Mouse (Mus musculus) liver, embryonic 14.5 days (tissue): ENCODE results near the gene Gm4737. TPM values are rescaled to one million over a fixed set of nuclear protein-coding genes. Genes with fewer than 3 reads are reported as not detected.

Experiments used
- ATAC-seq: fragments of 200-750 bp; cut with Nextera tagmentation; 2 replicates; pipeline ENCODE4 v1.8.0; 2017; ENCODE audit warnings: moderate number of reproducible peaks, mild to moderate bottlenecking, moderate library complexity; ENCODE audit not compliant: insufficient read depth
- DNase-seq, 3 experiments: peaks; one replicate each; pipeline ENCODE4 v3.0.0-alpha.2; 2012 to 2013; ENCODE audit warnings: low read depth in 3 of 3, low spot score in 3 of 3
- H3K27ac ChIP-seq: fragments of 300-500 bp; sonication (generic); 2 replicates; pipeline ENCODE4 v1.5.1; 2014; ENCODE audit warnings: moderate library complexity, mild to moderate bottlenecking, control low read depth, inconsistent platforms
- H3K27me3 ChIP-seq: fragments of 300-500 bp; sonication (generic); 2 replicates; pipeline ENCODE4 v1.6.1; 2014; ENCODE audit warnings: mild to moderate bottlenecking, low read length, moderate library complexity; ENCODE audit not compliant: control insufficient read depth, insufficient read depth
- H3K36me3 ChIP-seq: fragments of 300-500 bp; sonication (generic); replicated peaks from 2 replicates; pipeline ENCODE4 v1.6.1; 2014; ENCODE audit warnings: low read depth; ENCODE audit not compliant: control insufficient read depth, insufficient read depth
- H3K4me1 ChIP-seq, 2 experiments: fragments of 200-500 bp in 1 of 2; fragments of 300-500 bp in 1 of 2; sonication (generic) in 1 of 2; replicated peaks; 2 replicates each; pipeline ENCODE4 v1.6.1; 2012 to 2014; ENCODE audit warnings: antibody characterized with exemption in 1 of 2, inconsistent platforms in 1 of 2, low read length in 1 of 2; ENCODE audit not compliant: control insufficient read depth in 2 of 2, insufficient read depth in 2 of 2
- H3K4me2 ChIP-seq: fragments of 300-500 bp; sonication (generic); 2 replicates; pipeline ENCODE4 v1.6.1; 2014; ENCODE audit warnings: low read depth, mild to moderate bottlenecking, control low read depth, moderate library complexity
- H3K4me3 ChIP-seq, 2 experiments: fragments of 200-500 bp in 1 of 2; fragments of 300-500 bp in 1 of 2; sonication (generic) in 1 of 2; 2 replicates each; pipeline ENCODE4 v1.5.1; 2012 to 2014; ENCODE audit warnings: low read depth in 2 of 2, low read length in 2 of 2, mild to moderate bottlenecking in 2 of 2, control low read depth in 1 of 2, inconsistent platforms in 1 of 2, moderate library complexity in 1 of 2; ENCODE audit not compliant: insufficient read depth in 1 of 2
- H3K9ac ChIP-seq: fragments of 300-500 bp; sonication (generic); replicated peaks from 2 replicates; pipeline ENCODE4 v1.6.1; 2014; ENCODE audit warnings: mild to moderate bottlenecking, control low read depth, moderate library complexity
- H3K9me3 ChIP-seq: fragments of 300-500 bp; sonication (generic); 2 replicates; pipeline ENCODE4 v1.6.1; 2016; ENCODE audit warnings: low read length, mixed read lengths; ENCODE audit not compliant: control insufficient read depth
- CTCF ChIP-seq: IDR thresholded peaks from 2 replicates; pipeline ENCODE4 v1.5.1; 2016; ENCODE audit warnings: antibody characterized with exemption, low read depth, control low read depth
- EP300 ChIP-seq: IDR thresholded peaks from 2 replicates; pipeline ENCODE4 v1.6.1; 2016; ENCODE audit warnings: antibody characterized with exemption, low read depth
- WGBS: fragments of 180-500 bp; shearing (Covaris S2); extraction: QIAGEN DNeasy Blood & Tissue Kit; methylation state at CpG from one replicate; pipeline ENCODE4 v1.1.7; 2014; ENCODE audit not compliant: insufficient replicate concordance; 5-methylcytosine and 5-hydroxymethylcytosine counted together
- polyA plus RNA-seq, 2 experiments: library from polyadenylated mRNA; depleted of rRNA in 1 of 2; stranded (reverse) in 1 of 2; unstranded in 1 of 2; fragments of >200 nt; fragmentation: Nextera tagmentation in 1 of 2; extraction: Ambion mirVana in 1 of 2; gene quantifications; 2 replicates each; pipeline versions ENCODE4 v1.2.1 to v1.2.3; 2012 to 2014

Gene Gm4737
- polyA plus RNA-seq, 2 experiments: 2.6 to 5.5 TPM

- Histone ChIP-seq H3K4me2 (no peak overlapping the region), H3K27ac (no peak overlapping the region)
- WGBS: 32% methylated on average over 8 of the region's 8 CpGs
Observed at GRCm38 (mm10) chr16:46109536-46109935, 45.3 kb downstream of the Gm4737 start.

GRCm38 (mm10) chr16:46107431-46107830 lies 47.4 kb downstream of the Gm4737 start:
- Histone ChIP-seq H3K9ac (no peak overlapping the region), H3K36me3 (no peaks in the 10 kb centered on the region), H3K4me3 (no peak overlapping the region), H3K4me2 (no peak overlapping the region), H3K4me1 (no peaks in the 10 kb centered on the region), H3K27ac (no peak overlapping the region), H3K27me3 (no peaks in the 10 kb centered on the region), H3K9me3 (no peaks in the 10 kb centered on the region)
- WGBS: 22% methylated on average over 4 of the region's 4 CpGs
- ATAC-seq (no peak), DNase-seq (no peak)
- no peak for TF ChIP-seq CTCF
- TF ChIP-seq EP300: no peak

More at GRCm38 (mm10) chr16:46109536-46109935, 45.3 kb downstream of the Gm4737 start:
- Histone ChIP-seq H3K9me3 (no peaks in the 10 kb centered on the region), H3K36me3 (no peaks in the 10 kb centered on the region), H3K4me1 (no peaks in the 10 kb centered on the region), H3K27me3 (no peaks in the 10 kb centered on the region), H3K9ac (no peak overlapping the region), H3K4me3 (no peak overlapping the region)
- TF ChIP-seq CTCF: no peak
- DNase-seq: no peak
- no peak for ATAC-seq

GRCm38 (mm10) chr16:46104491-46104890 lies 50.4 kb downstream of the Gm4737 start:
- ATAC-seq: no peak
- Histone ChIP-seq H3K4me2 (no peak overlapping the region), H3K27ac (no peak overlapping the region), H3K4me3 (no peak overlapping the region), H3K36me3 (no peaks in the 10 kb centered on the region), H3K9me3 (no peaks in the 10 kb centered on the region), H3K9ac (no peak overlapping the region), H3K4me1 (no peaks in the 10 kb centered on the region), H3K27me3 (no peaks in the 10 kb centered on the region)
- no peak for TF ChIP-seq EP300
- TF ChIP-seq CTCF: no peak
- DNase-seq: no peak
- WGBS: 56% methylated on average over 9 of the region's 9 CpGs

Other genes with a start within 250 kb of the Gm4737 start
- gene Phldb2, start 201.5 kb downstream of the Gm4737 start, polyA plus RNA-seq (2012; rRNA removed): 9.7 and 9.8 TPM in 2 replicates
- gene Phldb2, start 201.5 kb downstream of the Gm4737 start, polyA plus RNA-seq (2014; fragmentation: Nextera tagmentation; extraction: Ambion mirVana): 12.7 and 13.6 TPM in 2 replicates
- gene Plcxd2, start 144.9 kb downstream of the Gm4737 start, polyA plus RNA-seq (2012; rRNA removed): 1.6 and 1.9 TPM in 2 replicates
- gene Plcxd2, start 144.9 kb downstream of the Gm4737 start, polyA plus RNA-seq (2014; fragmentation: Nextera tagmentation; extraction: Ambion mirVana): 1.6 and 2.3 TPM in 2 replicates
- gene Cd96, start 34.8 kb downstream of the Gm4737 start, polyA plus RNA-seq (2012; rRNA removed): 0.03 and 0.07 TPM in 2 replicates
- gene Cd96, start 34.8 kb downstream of the Gm4737 start, polyA plus RNA-seq (2014; fragmentation: Nextera tagmentation; extraction: Ambion mirVana): 0.18 TPM in 1 of 2 replicates, not detected in the other